Mouse (Mus musculus): ENCODE measurements around the gene 2310007B03Rik.

2310007B03Rik gene

DNA sequence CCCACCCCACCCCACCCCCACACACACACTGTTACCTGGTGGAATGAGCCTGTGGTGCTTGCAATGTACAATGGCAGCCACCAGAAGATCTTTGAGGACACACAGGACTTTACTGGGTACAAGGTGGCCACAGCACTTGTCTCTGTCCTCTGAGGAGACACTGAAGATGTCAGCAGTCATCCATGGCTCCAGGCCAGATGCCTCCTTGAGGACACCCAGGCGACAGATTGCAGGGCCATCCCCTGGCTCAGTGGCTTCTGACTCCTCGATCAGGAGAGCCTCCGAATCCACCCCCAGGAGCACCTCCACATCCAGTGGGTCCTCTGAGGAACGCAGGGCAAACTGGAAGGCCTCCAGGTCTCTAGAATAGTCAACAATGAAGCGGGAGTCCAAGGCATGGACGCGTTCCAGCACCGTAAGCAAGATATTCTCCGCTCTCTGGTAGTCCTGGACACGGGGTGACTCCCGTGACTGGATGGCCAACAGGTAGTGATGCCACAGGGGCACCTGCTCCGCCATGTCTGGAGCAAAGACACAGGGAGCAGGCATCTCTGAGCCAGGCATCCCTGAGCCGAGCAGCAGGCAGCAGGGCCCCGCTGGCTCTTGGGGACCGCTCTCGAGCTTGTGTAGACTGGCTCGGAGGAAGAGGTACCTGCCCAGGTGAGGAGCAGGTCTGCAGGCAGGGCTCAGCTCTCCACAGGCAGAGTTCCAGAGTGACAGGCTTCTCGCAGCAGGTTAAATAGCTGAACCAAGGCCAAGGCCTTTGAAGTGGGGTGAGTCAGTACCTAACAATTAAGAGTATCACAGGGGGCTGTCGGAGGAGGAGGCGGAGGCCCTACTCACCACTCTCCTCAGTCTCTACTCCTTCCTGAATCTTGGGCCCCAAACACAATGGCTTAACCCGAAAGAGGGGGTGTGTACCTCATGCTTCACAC, 915 bp downstream of the 2310007B03Rik start:
- DNase-seq: peak; percentile 41 to 66

DNA sequence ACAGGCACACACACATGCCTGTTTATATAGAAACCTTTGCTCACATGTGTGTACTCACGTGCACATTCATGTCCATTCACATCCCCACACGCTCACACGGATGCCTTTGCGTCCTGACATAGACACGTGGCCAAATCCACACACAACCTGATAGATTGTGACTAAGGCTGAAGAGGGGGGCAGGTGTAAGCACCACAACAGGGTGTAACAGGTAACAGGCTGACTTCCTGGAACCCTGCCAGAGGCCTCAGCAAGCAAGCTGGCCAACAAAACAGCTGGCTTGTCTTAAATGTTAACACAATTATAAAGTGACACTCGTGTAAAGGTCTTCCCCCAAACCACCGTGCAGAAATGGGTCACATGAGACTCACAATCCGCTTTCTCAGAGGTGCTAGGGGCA, 1.8 kb downstream of the 2310007B03Rik start:
- peak in 1 of 2 experiments; percentile 33 for DNase-seq

DNA sequence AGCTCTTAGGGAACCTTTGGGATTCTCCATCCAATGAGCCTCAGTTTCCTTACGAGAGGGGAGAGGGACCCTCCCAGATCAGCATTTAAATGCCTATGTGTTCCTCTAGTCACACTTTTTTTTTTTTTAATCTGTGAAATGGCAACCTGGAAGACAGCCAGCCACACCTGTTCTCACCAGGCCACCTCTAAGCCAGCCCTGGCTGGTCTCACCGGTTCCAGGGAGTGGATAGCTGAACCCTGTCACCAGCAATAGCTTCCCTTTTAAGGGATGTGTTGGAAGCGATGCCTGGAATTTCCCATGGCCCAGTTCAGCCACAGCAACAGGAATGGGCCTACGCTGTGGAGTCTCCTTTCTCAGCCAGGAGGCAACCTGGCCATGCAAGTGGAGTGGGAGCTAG, 3.2 kb downstream of the 2310007B03Rik start:
- DNase-seq: peak; percentile 25 to 29

DNA sequence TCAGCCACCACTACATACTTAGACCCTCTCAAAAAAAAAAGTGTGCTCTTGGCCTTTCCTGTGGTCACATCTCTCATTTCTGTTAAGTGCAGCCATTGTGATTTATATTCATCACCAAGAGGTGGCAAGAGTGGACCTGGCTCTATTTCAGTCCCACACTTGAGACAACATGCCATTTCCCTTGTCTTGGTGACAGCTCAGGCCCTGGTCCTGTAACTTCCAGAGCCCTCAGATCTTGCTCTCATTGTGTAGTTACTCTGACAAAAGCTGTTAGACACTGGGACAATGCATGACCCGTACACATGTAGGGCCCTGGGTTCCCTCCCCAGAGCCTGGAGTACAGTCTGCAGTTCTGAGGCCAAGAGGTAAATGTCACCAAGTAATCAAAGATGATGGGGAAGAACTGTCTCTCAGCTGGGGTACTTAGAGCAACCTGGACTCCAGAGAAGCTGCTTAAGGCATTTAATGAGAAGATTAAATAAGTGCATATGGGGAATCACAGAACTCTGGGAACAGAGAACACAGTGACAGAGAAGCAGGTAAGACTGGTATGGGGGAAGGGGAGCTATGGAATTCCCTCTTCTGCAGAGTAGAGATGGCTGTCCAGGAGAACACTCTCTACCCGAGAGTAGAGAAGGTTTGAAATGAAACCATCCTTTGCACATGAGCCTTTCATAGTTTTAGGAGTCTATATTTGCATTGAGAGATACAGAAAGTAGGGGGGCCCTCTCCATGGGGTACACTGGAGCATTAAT, 9.7 kb downstream of the 2310007B03Rik start:
- DNase-seq: no peak

DNA sequence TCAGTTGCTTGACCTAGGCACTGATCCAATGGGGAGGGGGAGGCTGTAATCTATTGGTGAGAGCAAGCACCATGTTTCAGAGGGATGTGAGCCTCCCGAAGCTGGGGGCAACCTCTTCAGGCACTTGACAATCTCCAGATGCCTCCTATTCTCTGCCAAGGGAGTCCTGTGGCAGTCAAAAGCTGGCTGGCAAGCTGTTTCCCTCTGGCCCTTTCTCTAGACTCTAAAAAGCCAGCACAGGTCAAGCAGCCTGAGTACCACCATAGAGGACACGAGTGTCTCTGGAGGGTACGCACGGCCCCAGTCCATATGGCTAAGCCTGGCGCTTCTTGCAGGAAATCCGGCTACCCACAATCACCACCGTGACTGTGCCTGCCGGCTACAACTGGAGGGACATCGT, 16.6 kb downstream of the 2310007B03Rik start:
- DNase-seq: peak; percentile 13 to 23

DNA sequence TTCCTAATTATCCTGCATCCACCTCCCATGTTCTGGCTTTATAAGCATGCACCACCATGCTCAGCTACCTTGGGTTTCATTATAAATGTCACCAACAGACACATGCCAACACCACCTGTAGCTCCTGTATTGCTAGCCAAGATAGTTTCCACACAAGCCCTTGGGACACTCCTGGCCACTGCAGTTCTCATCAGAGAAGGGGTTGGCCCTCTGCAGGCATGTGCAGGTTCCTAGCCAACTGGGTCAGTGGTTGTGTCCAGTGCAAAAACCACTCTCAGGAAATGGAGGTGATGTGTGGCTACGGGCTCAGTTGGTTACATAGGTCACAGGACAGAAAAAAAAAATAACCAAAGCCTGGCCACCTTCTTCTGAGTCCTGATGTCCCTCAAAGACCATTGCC, 17.9 kb downstream of the 2310007B03Rik start:
- DNase-seq: no peak

DNA sequence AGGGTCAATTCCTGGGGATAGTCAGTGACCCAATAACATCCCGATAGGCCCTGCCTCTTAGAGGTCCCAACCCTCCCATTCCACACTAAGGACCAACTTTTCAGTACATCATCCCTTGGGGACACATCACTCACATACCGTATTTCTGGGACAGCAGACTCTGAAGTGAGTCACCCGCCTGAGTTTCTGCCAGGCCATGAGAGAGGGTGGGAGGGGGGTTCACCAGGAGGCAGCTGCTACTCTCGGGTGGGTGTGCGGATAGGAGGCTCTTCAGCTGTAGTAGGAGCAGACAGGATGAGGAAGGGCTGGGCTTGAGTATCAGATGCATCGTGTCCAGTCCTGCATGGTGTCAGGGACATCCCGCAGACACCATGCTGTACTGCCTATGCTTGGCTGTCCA, 21.0 kb downstream of the 2310007B03Rik start:
- no peak for DNase-seq

DNA sequence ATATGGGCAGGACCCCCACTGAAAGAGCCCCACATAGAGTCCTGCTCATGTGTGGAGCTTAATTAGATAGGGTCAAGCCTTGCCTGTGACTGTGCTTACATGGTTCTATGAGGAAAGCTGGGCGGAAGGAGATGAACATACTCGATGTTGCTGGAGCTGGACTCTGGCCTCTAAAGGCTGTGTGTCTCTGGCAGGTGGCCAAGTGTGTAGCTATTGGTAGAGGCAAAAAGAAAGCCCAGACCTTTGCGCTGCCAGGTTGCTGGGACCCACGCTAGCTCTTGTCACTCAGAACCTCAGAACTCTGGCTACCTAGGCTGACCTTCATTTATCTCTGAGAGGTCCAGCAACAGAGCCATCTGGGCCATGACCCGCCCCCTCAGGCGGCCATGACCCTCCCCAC, 22.2 kb downstream of the 2310007B03Rik start:
- DNase-seq: peak in 1 of 2 experiments; percentile 52

DNA sequence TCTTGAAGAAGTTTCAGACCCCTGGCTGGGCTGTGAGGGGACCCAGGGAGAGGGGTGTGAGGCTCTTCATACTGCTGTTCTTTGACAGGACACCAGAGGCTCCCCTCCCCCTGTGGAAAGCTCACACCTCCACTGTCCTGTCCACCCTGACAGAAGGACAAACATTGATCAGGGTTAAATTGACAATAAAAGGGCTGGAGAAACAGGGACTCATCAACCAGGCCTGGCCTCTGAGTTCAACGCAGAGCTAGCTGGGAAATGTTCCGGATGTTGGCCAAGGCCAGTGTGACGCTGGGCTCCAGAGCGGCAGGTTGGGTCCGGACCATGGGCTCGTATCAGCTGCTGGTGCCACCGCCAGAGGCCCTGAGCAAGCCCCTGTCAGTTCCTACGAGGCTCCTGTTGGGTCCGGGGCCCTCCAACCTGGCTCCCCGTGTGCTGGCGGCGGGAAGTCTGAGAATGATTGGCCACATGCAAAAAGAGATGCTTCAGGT, 25.7 kb downstream of the 2310007B03Rik start, which contains the start of gene Agxt:
Agxt (plus strand) TSS at position 205 of the 491 bp plus-strand sequence.
- DNase-seq: no peak

DNA sequence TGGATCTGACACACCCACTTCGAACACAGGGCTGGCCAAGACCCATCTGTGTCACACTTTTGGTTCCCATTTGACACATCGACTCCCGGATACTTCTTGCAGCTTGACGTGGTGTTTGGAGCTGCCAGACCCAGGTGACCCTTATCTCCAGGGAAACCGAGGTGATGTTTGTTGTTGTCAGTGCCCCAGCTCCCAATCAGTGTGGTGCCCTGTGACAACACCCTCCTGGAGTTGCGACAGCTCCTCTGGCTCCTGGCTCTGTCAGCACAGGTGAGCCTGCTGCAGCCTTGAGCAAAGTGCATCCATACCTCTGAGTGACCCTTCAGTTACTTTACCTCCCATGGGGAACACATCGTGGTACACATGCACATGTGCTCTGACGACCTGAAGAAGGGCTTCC, 28.1 kb downstream of the 2310007B03Rik start:
- no peak for DNase-seq

DNA sequence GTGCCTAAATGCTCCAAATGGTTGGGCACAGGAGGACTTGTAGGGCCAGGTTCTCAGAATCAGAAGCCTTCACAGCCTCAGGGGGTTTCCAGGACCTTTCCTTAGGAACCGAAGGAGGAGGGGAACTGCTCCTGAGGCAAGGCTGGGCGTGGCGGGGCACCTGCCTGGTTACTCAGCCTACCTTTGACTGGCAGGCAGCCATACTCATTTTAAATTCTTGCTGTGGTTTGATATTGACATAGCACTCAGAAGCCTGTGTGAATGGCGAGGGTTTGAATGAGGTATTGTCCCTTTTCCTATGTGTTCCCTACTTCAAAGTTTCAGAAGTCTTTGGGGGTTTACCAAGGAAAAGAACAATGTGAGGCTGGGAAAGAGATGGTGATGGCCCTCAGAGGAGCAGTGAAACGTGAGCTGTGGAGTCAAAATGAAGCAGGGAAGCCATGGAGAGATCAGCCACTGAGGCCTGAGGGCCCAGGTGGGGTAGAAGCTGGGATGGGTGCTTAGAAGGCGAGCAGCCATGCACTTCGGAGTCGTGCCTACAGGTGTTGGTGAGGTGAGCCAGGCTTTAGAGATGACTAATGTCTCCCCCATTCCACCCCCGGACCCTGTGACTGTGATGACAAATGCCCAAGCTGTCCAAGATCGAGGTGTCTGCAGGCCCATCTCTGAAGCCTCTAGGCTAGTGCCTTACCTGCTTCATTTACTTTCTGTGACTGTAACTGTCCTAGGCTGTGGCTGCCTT, 30.3 kb downstream of the 2310007B03Rik start:
- no peak for DNase-seq

DNA sequence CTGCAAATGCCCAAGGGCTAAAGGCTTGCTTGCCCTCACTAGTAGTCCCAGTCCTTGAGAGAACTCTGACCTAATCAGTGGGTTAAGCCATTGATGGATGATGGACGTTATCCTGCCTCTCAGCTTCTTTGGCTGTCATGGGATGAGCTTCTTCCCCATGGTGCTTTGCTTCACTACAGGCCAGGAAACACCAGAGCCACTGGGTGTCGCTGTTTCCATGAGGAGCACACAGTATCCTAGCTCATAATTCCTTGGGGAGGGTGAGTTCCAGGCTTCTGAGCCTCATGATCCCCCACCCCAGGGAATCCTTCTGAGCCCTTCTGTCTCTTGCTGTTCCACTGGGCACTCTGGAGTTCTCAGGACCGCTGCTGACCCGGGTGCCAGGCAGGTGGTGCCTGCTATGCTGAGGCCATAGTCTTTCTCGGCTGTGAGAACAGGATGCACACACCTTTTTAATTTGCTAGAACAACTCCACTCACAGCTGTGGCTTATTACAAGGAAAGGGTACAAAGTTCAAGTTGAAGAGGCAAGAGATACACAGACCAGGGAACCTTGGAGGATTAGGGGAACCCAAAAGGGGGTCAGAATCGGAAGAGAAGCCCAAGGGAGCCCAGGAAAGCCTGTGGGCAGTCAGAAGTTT, 31.9 kb downstream of the 2310007B03Rik start:
- peak; percentile 81 to 91 for DNase-seq

DNA sequence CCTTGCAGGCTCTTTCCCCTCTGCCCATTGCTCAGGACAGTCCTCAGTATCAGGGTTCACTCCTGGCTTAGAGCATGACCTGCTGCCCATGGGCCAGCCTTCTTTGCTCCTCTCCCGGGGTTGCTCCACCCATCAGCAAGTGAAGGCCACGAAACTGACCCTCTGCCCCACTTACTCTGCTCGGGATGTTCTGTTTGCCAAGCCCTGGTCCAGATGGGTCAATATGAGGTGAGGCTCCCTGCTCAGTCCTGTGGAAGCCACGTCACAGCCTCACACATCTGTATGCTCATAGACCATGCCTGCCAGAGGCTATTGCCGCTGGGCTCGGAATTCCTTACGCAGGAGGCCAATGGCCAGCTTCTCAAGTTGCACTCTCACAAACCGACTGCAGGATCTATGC, 32.5 kb downstream of the 2310007B03Rik start:
- no peak for DNase-seq

DNA sequence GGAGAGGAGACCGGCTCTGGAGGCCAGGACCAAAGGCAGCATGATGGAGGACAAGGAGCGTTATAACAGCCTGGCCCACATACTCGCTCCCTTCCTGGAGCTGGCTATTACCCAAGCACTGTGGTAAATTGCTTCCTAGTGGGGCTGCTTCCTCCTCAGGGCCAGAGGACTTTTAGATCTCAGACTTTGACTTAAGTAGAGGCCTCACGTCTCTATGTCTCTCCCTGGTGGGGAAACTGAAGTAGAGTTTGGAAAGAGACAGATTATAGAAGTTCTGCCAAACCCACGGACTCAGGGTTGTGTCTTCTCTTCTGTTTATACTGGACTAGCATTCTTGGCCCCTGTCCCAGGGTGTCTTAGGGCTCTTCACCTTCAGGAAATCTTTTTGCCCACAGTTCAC, 35.5 kb downstream of the 2310007B03Rik start:
- no peak for DNase-seq

DNA sequence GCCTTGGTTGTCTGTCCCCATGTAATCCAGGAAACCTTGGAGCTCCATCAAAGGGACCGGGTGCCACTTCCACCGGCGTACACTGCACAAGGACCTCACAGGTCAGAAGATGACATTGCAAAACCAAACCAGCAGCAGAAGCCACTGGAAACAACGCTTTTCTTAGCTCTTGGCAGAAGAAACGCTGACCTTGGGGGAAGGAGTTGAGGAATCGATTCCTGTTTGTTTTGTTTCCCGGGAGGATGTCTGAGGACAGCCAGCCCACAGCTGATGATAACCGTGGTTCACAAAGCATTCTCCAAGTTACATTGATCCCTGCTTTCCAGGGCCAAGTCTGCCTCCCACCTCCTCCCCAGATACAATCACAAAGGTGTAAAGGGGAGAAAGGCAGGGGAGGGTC, 36.7 kb downstream of the 2310007B03Rik start:
- no peak for DNase-seq

DNA sequence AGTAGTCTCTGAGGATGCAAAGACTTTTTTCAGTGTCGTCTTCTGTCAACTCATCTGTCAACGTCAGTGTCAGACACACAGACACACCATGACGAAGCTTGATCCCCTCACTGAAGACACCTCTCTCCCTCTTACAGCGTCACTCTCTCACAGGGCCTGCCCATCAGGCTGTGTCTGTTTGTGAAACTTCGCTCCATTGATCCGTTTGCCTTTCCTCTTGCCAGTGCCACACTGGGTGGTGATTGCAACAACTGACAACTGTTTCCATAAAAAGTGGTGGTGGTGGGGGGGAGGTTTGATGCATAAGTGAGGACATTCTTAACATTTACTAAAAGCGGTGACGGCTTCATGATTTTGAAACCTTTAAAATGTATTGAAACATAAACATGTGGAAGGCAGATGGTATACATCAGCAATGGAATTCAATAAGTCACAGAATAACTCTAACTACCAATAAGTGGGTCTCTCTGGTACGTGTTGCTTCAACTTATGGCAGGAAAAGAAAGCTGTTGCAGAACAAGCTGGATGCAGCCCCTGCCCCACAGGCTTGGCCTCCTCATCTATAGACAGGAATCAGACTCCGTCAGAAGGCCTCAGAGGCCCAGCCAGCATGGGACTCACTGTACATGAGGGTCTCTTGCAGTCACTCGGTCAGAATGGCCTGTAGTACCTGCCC, 37.4 kb downstream of the 2310007B03Rik start:
- DNase-seq: no peak

DNA sequence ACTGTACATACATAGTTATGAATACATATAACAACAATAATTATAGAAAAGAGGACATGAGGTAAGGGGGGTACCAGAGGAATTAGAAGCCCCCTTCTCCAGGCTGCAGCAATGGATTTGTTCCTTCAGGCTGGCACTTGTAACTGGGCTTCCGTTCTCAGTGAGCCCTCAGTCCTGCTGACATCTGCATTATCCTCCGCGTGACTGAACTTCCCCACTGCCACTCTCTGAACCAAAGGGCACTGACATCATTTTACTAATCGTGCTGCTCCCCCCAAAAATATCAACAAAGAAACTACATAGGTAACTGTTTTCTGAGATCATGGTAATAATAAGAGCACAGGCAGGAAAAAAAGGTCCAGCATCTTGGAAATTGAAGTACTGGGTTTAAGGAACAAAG, 41.9 kb downstream of the 2310007B03Rik start:
- DNase-seq: no peak

DNA sequence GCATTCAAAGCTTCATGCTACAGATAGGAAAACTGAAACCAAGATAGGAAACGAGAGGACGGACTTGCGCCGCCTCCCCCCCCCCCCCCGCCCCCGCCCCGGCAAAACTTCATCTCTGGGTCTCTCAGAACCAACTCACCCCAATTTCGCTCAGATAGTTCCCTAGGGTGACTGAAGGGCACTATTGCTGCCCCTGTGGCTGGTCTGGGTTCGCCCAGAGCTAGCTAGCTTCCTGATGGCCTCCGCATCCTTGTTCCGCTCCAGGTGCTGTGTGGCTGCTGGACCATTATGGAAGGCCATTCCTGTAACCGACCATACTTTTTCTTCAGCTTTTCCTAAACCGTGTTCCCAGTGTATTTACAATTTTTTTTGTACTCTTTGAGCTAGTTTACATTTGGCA, 45.3 kb downstream of the 2310007B03Rik start:
- no peak for DNase-seq

DNA sequence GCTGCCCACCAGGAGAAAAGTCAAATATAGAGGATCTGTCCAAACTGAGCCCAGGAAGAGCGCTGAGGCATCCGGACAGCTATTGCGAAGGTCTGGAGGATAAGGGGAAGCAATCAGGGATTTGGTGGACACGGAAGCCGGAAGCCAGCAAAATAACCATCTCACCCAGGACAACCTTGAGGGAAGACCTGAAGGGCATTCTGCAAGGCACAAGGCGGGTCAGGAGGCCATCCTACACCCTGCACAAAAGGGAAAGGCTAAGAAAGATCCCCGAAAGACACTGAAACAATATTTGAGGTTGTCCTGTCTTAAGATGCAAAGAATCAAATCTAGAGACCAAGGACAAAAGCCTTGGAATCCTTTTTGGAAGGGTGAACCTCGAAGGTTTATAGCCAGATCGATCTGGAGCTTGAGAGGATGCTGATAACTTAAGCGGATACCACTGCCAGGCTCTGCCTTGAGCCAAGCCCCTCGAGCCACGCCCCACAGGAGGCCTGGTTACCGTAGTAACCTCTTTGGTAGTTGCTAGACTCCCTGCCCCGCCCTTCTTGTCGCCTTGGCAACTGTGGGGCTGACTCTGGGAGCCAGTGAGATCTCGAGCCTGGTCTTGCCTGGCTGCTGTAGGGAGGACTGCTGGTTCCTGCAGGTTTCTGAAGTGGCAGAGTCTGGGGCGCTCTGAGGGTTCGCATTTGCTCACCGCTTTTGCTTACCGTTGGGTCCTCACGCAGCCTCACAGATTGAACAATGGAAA, 45.9 kb downstream of the 2310007B03Rik start:
- DNase-seq: peak; percentile 91

DNA sequence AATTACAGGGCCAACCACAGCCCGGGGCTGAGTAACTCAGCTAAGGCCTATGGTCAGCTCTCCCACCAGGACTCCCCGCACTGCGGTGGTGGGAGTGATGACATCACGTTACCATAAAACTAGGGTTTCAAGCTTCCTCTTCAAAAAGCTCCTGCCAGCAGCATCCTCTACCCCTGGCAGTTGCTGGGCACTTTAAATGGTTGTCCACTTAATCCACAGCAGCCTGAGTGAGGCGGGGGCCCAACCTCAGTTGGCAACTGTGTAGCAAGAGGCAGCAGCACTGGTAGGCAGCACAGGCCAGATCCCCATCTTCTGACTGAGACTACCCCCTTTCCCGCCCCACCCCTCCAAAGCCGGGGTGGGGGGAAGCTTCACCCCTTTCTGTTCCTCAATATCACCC, 58.0 kb downstream of the 2310007B03Rik start:
- DNase-seq: peak in 1 of 2 experiments; percentile 17

DNA sequence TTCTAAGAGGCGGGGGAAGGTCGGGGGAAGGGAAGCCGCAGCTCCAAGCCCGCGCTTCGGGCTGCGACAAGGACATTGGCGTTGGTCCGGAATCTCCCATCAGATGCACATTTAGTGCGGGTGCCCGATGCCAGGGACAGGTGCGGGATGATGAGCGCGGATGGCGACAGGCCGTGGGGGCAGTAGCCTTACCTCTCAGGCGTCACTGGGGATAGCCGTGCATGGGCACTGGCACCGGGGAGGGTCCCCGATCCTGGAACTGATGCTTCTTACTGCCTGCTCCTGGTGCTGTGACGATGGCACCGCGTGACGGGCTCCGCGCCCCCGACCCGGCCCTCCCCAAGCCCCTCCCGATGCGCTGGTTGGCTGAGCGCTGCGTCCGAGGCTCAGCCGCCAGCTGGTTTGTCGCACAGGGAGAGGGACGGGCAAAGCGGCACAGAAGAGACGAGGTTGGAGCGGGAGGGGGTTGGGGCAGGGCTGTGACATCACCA, 59.1 kb downstream of the 2310007B03Rik start, which contains the start of gene Kif1a:
Kif1a (minus strand) TSS at position 381 of the 491 bp plus-strand sequence.
- DNase-seq: peak; percentile 92

All from cerebellum, postnatal 14 days (tissue).